Mouse (Mus musculus) G1E (cell line): Measurements from ENCODE around the gene Sox5. TPM values are rescaled to one million over a fixed set of nuclear protein-coding genes. Genes with fewer than 3 reads are reported as not detected.

ENCODE experiments used
- ATAC-seq: 2 replicates; pipeline ENCODE4 v1.8.0; 2016; ENCODE audit warnings: mild to moderate bottlenecking; ENCODE audit not compliant: insufficient number of reproducible peaks, poor library complexity, low FRiP score, severe bottlenecking; ENCODE audit errors: extremely low read depth
- DNase-seq: peaks from one replicate; pipeline ENCODE4 v3.0.0; 2012; ENCODE audit warnings: low spot score
- H3K27me3 ChIP-seq: 2 replicates; pipeline ENCODE4 v1.6.1; 2012; ENCODE audit warnings: mild to moderate bottlenecking, low read length, inconsistent platforms; ENCODE audit not compliant: insufficient read depth
- H3K36me3 ChIP-seq: replicated peaks from 2 replicates; pipeline ENCODE3; 2012; ENCODE audit warnings: mild to moderate bottlenecking, inconsistent platforms
- H3K4me1 ChIP-seq: 2 replicates; pipeline ENCODE4 v1.6.1; 2012; ENCODE audit warnings: low read depth, low read length, inconsistent platforms, mixed read lengths; ENCODE audit not compliant: insufficient read depth
- H3K4me3 ChIP-seq: 2 replicates; pipeline ENCODE4 v1.5.1; 2012; ENCODE audit warnings: low read depth, mild to moderate bottlenecking, inconsistent platforms, low read length, moderate library complexity, mixed read lengths
- H3K9me3 ChIP-seq: replicated peaks from 2 replicates; pipeline ENCODE4 v1.6.1; 2012; ENCODE audit warnings: inconsistent platforms
- CTCF ChIP-seq: IDR thresholded peaks from 2 replicates; pipeline ENCODE4 v1.5.1; 2012; ENCODE audit warnings: low read depth, low read length, inconsistent platforms, mixed read lengths
- GATA1 ChIP-seq: IDR thresholded peaks from 2 replicates; pipeline ENCODE4 v1.6.1; 2012; ENCODE audit warnings: borderline replicate concordance, low read length, inconsistent platforms, mixed read lengths
- GATA2 ChIP-seq: IDR thresholded peaks from 2 replicates; pipeline ENCODE4 v1.6.1; 2012; ENCODE audit warnings: low read depth, low read length, inconsistent platforms, borderline replicate concordance
- POLR2AphosphoS5 ChIP-seq: IDR thresholded peaks from 2 replicates; pipeline ENCODE4 v1.6.1; 2012; ENCODE audit warnings: low read depth, low read length, inconsistent platforms; ENCODE audit not compliant: insufficient replicate concordance
- TAL1 ChIP-seq: conservative IDR thresholded peaks from 2 replicates; pipeline ENCODE4 v1.6.1; 2012; ENCODE audit warnings: low read depth, low read length, inconsistent platforms, mixed read lengths
- polyA plus RNA-seq: library from polyadenylated mRNA; stranded (reverse); fragments of >175 nt; gene quantifications from 2 replicates; pipeline ENCODE4 v1.2.3, GENCODE M21; 2012
- total RNA-seq, 2 experiments: library from RNA; stranded (forward) in 1 of 2; stranded (reverse) in 1 of 2; fragments of 200-1000 nt in 1 of 2; fragments of >200 nt in 1 of 2; fragmentation: Nextera tagmentation in 1 of 2; gene quantifications; 2 replicates each; pipeline ENCODE4 v1.2.3; 2014 to 2017

Gene Sox5
- total and polyA plus RNA-seq, 3 experiments: 0.27 to 16.2 TPM; not detected in 1

DNA sequence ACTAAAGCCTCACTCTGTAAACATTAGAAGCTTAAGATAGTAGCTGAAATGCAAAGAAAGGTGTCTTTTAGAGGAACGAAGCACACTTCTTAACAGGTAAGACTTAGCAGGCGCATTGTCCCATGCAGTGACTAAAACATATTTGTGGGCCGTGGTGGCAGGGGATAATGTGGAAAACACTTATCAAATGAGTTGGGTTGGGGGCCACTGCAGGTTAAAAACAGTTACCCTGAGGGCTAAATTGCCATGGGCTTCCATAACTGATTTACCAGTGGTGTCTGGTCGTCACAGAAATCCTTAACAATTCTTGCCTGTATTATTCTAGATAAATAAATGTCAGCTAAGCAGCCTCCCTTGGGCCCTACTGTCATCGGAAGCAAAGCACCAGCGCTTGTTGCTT, 401.1 kb downstream of the Sox5 start:
- H3K9me3 ChIP-seq: peaks cover 48% of the 10 kb centered on the region
- TF ChIP-seq POLR2AphosphoS5: no peak
- no peak for TF ChIP-seq CTCF
- no peak for TF ChIP-seq GATA2
- no peak for TF ChIP-seq TAL1

DNA sequence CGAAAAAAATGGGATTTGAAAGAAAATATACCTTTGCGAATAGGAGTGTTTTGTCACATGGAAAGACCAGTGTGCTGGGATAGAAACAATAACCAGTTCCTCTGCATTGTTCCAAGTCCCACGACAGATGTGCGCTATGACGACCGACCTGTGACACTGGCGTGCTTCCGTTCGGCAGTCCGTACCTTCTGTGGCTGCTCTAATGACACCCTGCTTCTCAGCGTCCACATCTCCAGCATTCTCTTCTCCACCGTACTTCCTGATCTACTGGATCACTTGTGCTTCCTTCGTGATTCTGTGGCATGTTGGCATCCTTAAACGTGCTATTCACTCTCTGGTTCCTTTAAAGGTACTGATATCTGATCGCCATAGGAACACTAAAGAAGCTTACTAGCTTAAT, 401.6 kb downstream of the Sox5 start:
- Histone ChIP-seq H3K27me3 (no peaks in the 10 kb centered on the region), H3K36me3 (no peaks in the 10 kb centered on the region), H3K4me1 (no peaks in the 10 kb centered on the region), H3K9me3 (peaks cover 52% of the 10 kb centered on the region), H3K4me3 (no peak overlapping the region)
- DNase-seq (no peak), ATAC-seq (no peak)
- TF ChIP-seq TAL1 (no peak), GATA2 (no peak), POLR2AphosphoS5 (no peak), GATA1 (no peak), CTCF (no peak)

More for the DNA sequence above, 401.1 kb downstream of the Sox5 start:
- DNase-seq (no peak), ATAC-seq (no peak)
- H3K27me3 ChIP-seq: no peaks in the 10 kb centered on the region
- H3K4me1 ChIP-seq: no peaks in the 10 kb centered on the region
- no peak overlapping the region for H3K4me3 ChIP-seq
- H3K36me3 ChIP-seq: no peaks in the 10 kb centered on the region

DNA sequence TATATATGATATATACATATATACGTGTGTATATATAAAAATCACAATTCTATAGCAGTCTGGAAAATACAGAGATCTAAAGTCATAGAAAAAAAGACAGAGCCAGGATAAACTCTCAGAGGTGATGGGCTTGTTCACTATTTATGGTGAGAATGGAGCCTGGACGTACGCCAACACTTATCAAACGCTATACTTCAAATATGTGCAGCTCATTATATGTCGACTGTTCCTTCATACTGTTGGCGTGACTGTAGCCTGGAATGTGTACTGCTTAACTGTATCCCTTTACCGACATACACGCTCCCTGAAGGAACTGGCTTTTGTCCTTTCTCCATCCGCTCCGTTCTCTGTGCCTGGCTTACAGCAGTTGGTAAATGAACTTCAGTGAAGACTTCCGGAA, 407.0 kb downstream of the Sox5 start:
- Histone ChIP-seq H3K36me3 (no peaks in the 10 kb centered on the region), H3K4me1 (no peaks in the 10 kb centered on the region), H3K9me3 (peaks cover 46% of the 10 kb centered on the region), H3K4me3 (no peak overlapping the region), H3K27me3 (no peaks in the 10 kb centered on the region)
- ATAC-seq: no peak
- TF ChIP-seq CTCF: no peak
- DNase-seq: no peak

DNA sequence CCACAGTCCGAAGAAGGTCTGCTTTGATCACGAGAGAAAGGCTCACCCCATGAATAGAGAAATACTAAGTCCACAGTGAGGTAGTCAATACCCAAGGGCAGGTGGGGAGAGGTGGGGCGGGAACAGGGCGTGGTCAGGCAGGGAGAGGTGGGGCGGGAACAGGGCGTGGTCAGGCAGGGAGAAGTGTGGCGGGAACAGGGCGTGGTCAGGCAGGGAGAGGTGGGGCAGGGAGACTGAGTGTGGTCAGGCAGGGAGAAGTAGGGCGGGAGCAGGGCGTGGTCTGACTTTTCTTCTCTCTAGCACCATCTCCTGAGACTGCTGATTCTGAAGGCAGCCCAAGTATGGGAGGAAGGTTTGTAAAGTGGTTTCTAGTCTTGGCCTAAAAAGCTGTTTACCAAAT, 411.1 kb downstream of the Sox5 start:
- H3K4me1 ChIP-seq: no peaks in the 10 kb centered on the region
- H3K4me3 ChIP-seq: no peak overlapping the region
- H3K27me3 ChIP-seq: no peaks in the 10 kb centered on the region
- ATAC-seq (no peak), DNase-seq (no peak)
- H3K36me3 ChIP-seq: no peaks in the 10 kb centered on the region
- H3K9me3 ChIP-seq: peaks cover 45% of the 10 kb centered on the region
- no peak for TF ChIP-seq GATA1
- TF ChIP-seq POLR2AphosphoS5: no peak
- no peak for TF ChIP-seq TAL1
- no peak for TF ChIP-seq GATA2
- TF ChIP-seq CTCF: no peak

DNA sequence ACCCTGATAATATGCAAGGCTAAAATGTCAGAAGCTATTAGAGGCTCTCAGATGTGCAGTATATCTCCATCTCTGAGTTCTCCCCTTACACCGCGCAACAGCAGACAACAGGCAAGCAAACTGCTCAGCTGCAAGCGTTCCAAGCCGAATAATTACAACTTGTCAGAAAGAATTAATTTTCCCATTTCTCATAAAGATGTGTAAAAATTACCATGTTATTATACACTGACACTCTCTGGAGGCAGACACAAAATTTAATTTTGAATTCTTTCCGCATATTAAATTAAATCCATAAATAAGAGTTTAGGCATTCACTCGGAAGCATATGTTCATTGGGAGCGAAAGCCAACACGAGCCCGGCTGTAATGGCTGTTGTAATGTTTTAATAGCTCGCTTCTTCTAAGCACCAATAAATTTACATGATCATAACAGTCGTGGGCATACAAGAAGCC, 414.1 kb downstream of the Sox5 start:
- DNase-seq: no peak
- no peak overlapping the region for H3K4me3 ChIP-seq
- no peaks in the 10 kb centered on the region for H3K36me3 ChIP-seq
- peaks cover 50% of the 10 kb centered on the region for H3K9me3 ChIP-seq
- ATAC-seq: no peak
- no peaks in the 10 kb centered on the region for H3K4me1 ChIP-seq
- H3K27me3 ChIP-seq: no peaks in the 10 kb centered on the region
- TF ChIP-seq GATA1: no peak
- TF ChIP-seq GATA2: no peak
- no peak for TF ChIP-seq TAL1
- no peak for TF ChIP-seq CTCF
- no peak for TF ChIP-seq POLR2AphosphoS5

DNA sequence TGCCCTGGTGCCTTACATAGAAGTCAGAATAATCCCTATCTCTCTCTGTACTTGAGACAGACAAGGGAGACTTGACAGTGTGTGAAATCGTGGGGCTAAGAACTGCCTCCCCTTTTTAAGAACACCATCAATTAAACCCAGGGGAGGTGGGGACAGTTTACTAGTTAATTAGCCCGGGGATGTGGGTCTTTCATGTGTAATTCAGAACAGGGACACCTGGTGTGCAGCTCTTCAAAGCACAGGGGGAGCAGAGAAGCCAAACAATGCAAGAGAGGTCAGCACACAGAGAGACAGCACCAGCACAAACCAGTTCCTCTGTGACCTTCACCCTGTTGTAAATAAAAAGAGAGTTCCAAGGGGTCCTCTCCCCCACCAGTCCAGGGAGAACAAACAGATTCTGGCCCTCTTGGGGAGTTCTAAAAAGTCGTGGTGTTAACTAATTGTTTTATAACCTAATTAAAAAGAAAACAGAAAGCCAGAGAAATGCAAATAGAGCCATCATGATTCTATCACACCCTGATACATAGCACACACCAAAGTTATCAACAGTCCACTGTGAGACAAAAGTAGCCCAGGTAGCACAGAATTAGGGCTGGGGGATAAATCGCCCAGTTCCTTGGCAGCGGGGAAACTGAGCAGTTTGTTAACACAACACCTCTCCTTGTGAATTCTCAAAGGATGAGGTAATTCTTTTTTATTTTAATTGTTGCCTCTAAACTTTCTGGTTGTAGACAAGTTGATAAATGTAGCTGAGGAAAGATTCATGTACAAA, 420.3 kb downstream of the Sox5 start:
- no peak overlapping the region for H3K4me3 ChIP-seq
- H3K9me3 ChIP-seq: peaks cover 32% of the 10 kb centered on the region
- no peaks in the 10 kb centered on the region for H3K36me3 ChIP-seq
- DNase-seq (no peak), ATAC-seq (no peak)
- H3K4me1 ChIP-seq: no peaks in the 10 kb centered on the region
- TF ChIP-seq GATA2: no peak
- no peak for TF ChIP-seq GATA1
- TF ChIP-seq POLR2AphosphoS5: no peak
- no peak for TF ChIP-seq TAL1
- TF ChIP-seq CTCF: no peak
- H3K27me3 ChIP-seq: no peaks in the 10 kb centered on the region
